Mouse (Mus musculus) right cerebral cortex, postnatal 14 days (tissue): ENCODE measurements around the gene Dnah11.
"Not testable (repeated sequence)": the region's sequence is repeated elsewhere in the genome, so short reads cannot be mapped to it uniquely, and the experiment has no call there.

Experiments
- DNase-seq: peaks from one replicate; pipeline ENCODE4 v3.0.0; 2022

Dnah11 gene

GRCm38 (mm10) chr12:117959213-117959612 lies 239.6 kb downstream of the Dnah11 start:
- no peak for DNase-seq

- no peak for DNase-seq
Observed at GRCm38 (mm10) chr12:117946823-117947704, 251.8 kb downstream of the Dnah11 start.

GRCm38 (mm10) chr12:117941947-117942346 lies 256.9 kb downstream of the Dnah11 start:
- peak; percentile 4 for DNase-seq

GRCm38 (mm10) chr12:117938214-117938613 lies 260.6 kb downstream of the Dnah11 start:
- no peak for DNase-seq

GRCm38 (mm10) chr12:117932026-117932425 lies 266.8 kb downstream of the Dnah11 start:
- DNase-seq = no peak

- DNase-seq = no peak
Observed at GRCm38 (mm10) chr12:117929768-117930167, 269.1 kb downstream of the Dnah11 start.

GRCm38 (mm10) chr12:117915826-117916588 lies 282.8 kb downstream of the Dnah11 start:
- no peak for DNase-seq

GRCm38 (mm10) chr12:117914613-117915245 lies 284.1 kb downstream of the Dnah11 start:
- DNase-seq = no peak

- no peak for DNase-seq
Observed at GRCm38 (mm10) chr12:117911396-117911795, 287.4 kb downstream of the Dnah11 start.

- not testable (repeated sequence) for DNase-seq
Observed at GRCm38 (mm10) chr12:117905232-117905840, 293.5 kb downstream of the Dnah11 start.

- DNase-seq = no peak
Observed at GRCm38 (mm10) chr12:117903671-117904070, 295.2 kb downstream of the Dnah11 start.

GRCm38 (mm10) chr12:117901352-117901751 lies 297.5 kb downstream of the Dnah11 start:
- not testable (repeated sequence) for DNase-seq

GRCm38 (mm10) chr12:117900798-117901197 lies 298.0 kb downstream of the Dnah11 start:
- DNase-seq = not testable (repeated sequence)

- no peak for DNase-seq
Observed at GRCm38 (mm10) chr12:117887422-117887821, 311.4 kb downstream of the Dnah11 start.

GRCm38 (mm10) chr12:117884627-117885026 lies 314.2 kb downstream of the Dnah11 start:
- DNase-seq = no peak

GRCm38 (mm10) chr12:117878341-117878740 lies 320.5 kb downstream of the Dnah11 start:
- DNase-seq = no peak

- no peak for DNase-seq
Observed at GRCm38 (mm10) chr12:117872265-117872664, 326.6 kb downstream of the Dnah11 start.

GRCm38 (mm10) chr12:117867708-117868564 lies 330.9 kb downstream of the Dnah11 start:
- no peak for DNase-seq

- no peak for DNase-seq
Observed at GRCm38 (mm10) chr12:117862655-117863054, 336.2 kb downstream of the Dnah11 start.

- no peak for DNase-seq
Observed at GRCm38 (mm10) chr12:117861249-117861648, 337.6 kb downstream of the Dnah11 start.

GRCm38 (mm10) chr12:117860840-117861239 lies 338.0 kb downstream of the Dnah11 start:
- no peak for DNase-seq

- DNase-seq = no peak
Observed at GRCm38 (mm10) chr12:117857884-117858283, 341.0 kb downstream of the Dnah11 start.
